Mouse (Mus musculus) heart, adult 2 months (tissue): ENCODE data around the gene Arap1.

Experiments
- CTCF ChIP-seq: fragments of 200-600 bp; IDR thresholded peaks from 2 replicates; pipeline ENCODE4 v1.8.1; 2022; ENCODE audit warnings: antibody characterized with exemption, mild to moderate bottlenecking, moderate library complexity
- POLR2A ChIP-seq: fragments of 200-500 bp; IDR thresholded peaks from 2 replicates; pipeline ENCODE4 v1.6.1; 2011; ENCODE audit warnings: mild to moderate bottlenecking, low read depth, low read length, control low read depth; ENCODE audit not compliant: insufficient read depth

DNA sequence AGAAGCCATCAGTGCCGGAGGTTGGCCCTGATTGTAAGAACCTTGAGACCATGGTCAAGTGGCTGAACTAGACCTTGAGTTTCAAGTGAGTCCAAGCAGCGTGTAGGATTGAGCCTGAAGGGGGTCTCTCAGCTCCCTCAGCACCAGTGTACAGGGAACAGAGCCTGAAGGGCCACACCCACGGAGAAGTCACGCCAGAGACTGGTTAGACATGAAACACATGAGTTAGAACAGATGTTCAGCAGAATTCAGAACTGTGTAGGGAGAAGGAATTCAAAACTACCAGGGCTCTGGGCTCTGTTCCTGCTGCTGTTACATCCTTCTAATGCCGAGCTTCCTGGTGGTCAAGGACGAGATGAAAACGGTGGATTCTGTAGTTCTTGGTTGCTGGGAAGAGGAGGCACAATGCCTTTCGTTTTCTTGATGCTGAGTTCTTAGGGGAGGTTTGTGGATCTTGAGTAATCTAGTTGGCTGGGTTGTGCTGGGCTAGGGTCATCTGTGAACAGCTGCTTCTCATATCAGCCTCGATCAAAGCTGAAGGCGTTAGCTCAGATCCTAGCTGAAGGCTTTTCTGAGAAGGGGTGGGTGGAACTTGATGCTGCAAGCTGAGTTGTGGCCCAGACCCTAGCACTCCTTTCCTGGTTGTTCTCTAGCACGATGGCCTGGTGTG is 62.5 kb downstream of the Arap1 start, which contains the start of gene Gm45837:
- TF ChIP-seq CTCF (no peak), POLR2A (no peak)
